Mouse (Mus musculus) liver, embryonic 15.5 days (tissue): Measurements from ENCODE around the gene Cnih3. TPM values are rescaled to one million over a fixed set of nuclear protein-coding genes. Genes with fewer than 3 reads are reported as not detected.

Experiments
- ATAC-seq: fragments of 200-750 bp; cut with Nextera tagmentation; 2 replicates; pipeline ENCODE4 v1.8.0; 2017; ENCODE audit warnings: moderate number of reproducible peaks, mild to moderate bottlenecking, moderate library complexity; ENCODE audit not compliant: insufficient read depth
- H3K27ac ChIP-seq: fragments of 300-500 bp; sonication (generic); replicated peaks from 2 replicates; pipeline ENCODE4 v1.5.1; 2015; ENCODE audit warnings: mild to moderate bottlenecking, inconsistent platforms
- H3K27me3 ChIP-seq: fragments of 300-500 bp; sonication (generic); 2 replicates; pipeline ENCODE4 v1.6.1; 2015; ENCODE audit warnings: mild to moderate bottlenecking, inconsistent platforms
- H3K36me3 ChIP-seq: fragments of 300-500 bp; sonication (generic); replicated peaks from 2 replicates; pipeline ENCODE4 v1.6.1; 2015; ENCODE audit warnings: moderate library complexity, mild to moderate bottlenecking, inconsistent platforms
- H3K4me1 ChIP-seq: fragments of 300-500 bp; sonication (generic); replicated peaks from 2 replicates; pipeline ENCODE4 v1.6.1; 2015; ENCODE audit warnings: inconsistent platforms
- H3K4me2 ChIP-seq: fragments of 300-500 bp; sonication (generic); 2 replicates; pipeline ENCODE4 v1.6.1; 2015; ENCODE audit warnings: moderate library complexity, mild to moderate bottlenecking, inconsistent platforms
- H3K4me3 ChIP-seq: fragments of 300-500 bp; sonication (generic); replicated peaks from 2 replicates; pipeline ENCODE4 v1.5.1; 2015; ENCODE audit warnings: mild to moderate bottlenecking, inconsistent platforms
- H3K9ac ChIP-seq: fragments of 300-500 bp; sonication (generic); 2 replicates; pipeline ENCODE4 v1.6.1; 2015; ENCODE audit warnings: moderate library complexity, mild to moderate bottlenecking, inconsistent platforms
- H3K9me3 ChIP-seq: fragments of 300-500 bp; sonication (generic); replicated peaks from 2 replicates; pipeline ENCODE4 v1.6.1; 2016; ENCODE audit warnings: inconsistent platforms
- WGBS: fragments of 180-500 bp; shearing (Covaris S2); methylation state at CpG from one replicate; pipeline ENCODE4 v1.1.7; 2015; ENCODE audit warnings: mixed read lengths; ENCODE audit not compliant: insufficient replicate concordance; 5-methylcytosine and 5-hydroxymethylcytosine counted together
- polyA plus RNA-seq: library from polyadenylated mRNA; unstranded; fragments of >200 nt; fragmentation: Nextera tagmentation; extraction: Ambion mirVana; gene quantifications from 2 replicates; pipeline ENCODE4 v1.2.1, GENCODE M21; 2015

The Cnih3 gene
- polyA plus RNA-seq, 1 experiment from 2014 or later = 0.03 TPM

GRCm38 (mm10) chr1:181448041-181448440 lies 95.6 kb downstream of the Cnih3 start:
- H3K36me3 ChIP-seq = no peaks in the 10 kb centered on the region
- 74% methylated on average over 7 of the region's 7 CpGs for WGBS
- no peaks in the 10 kb centered on the region for H3K4me1 ChIP-seq
- H3K4me2 ChIP-seq = no peak overlapping the region
- H3K27ac ChIP-seq = no peak overlapping the region
- H3K9ac ChIP-seq = no peak overlapping the region
- H3K4me3 ChIP-seq = no peak overlapping the region
- no peaks in the 10 kb centered on the region for H3K27me3 ChIP-seq
- ATAC-seq = no peak
- no peaks in the 10 kb centered on the region for H3K9me3 ChIP-seq

- Histone ChIP-seq H3K4me1 (no peaks in the 10 kb centered on the region), H3K4me2 (no peak overlapping the region), H3K27ac (no peak overlapping the region), H3K36me3 (no peaks in the 10 kb centered on the region), H3K9me3 (no peaks in the 10 kb centered on the region), H3K27me3 (no peaks in the 10 kb centered on the region), H3K4me3 (no peak overlapping the region), H3K9ac (no peak overlapping the region)
- 59% methylated on average over 6 of the region's 6 CpGs for WGBS
- ATAC-seq = no peak
Measured at GRCm38 (mm10) chr1:181453106-181453505, 100.7 kb downstream of the Cnih3 start.

GRCm38 (mm10) chr1:181456911-181457310 lies 104.5 kb downstream of the Cnih3 start:
- no peak overlapping the region for H3K27ac ChIP-seq
- WGBS = 36% methylated on average over 7 of the region's 7 CpGs

GRCm38 (mm10) chr1:181459431-181460105 lies 107.1 kb downstream of the Cnih3 start:
- no peaks in the 10 kb centered on the region for H3K9me3 ChIP-seq
- no peak overlapping the region for H3K9ac ChIP-seq
- H3K27me3 ChIP-seq = no peaks in the 10 kb centered on the region
- WGBS = 42% methylated on average over 7 of the region's 7 CpGs
- no peaks in the 10 kb centered on the region for H3K36me3 ChIP-seq
- H3K4me3 ChIP-seq = no peak overlapping the region
- no peak for ATAC-seq
- H3K4me1 ChIP-seq = no peaks in the 10 kb centered on the region
- H3K4me2 ChIP-seq = no peak overlapping the region
- no peak overlapping the region for H3K27ac ChIP-seq

More at GRCm38 (mm10) chr1:181456911-181457310, 104.5 kb downstream of the Cnih3 start:
- Histone ChIP-seq H3K9ac (no peak overlapping the region), H3K27me3 (no peaks in the 10 kb centered on the region), H3K36me3 (no peaks in the 10 kb centered on the region), H3K4me2 (no peak overlapping the region), H3K4me3 (no peak overlapping the region), H3K4me1 (no peaks in the 10 kb centered on the region), H3K9me3 (no peaks in the 10 kb centered on the region)
- ATAC-seq = no peak

GRCm38 (mm10) chr1:181460283-181460682 lies 107.9 kb downstream of the Cnih3 start:
- no peak overlapping the region for H3K9ac ChIP-seq
- H3K9me3 ChIP-seq = no peaks in the 10 kb centered on the region
- H3K27ac ChIP-seq = no peak overlapping the region
- ATAC-seq = no peak
- no peaks in the 10 kb centered on the region for H3K4me1 ChIP-seq
- H3K36me3 ChIP-seq = no peaks in the 10 kb centered on the region
- WGBS = 48% methylated on average over 2 of the region's 2 CpGs
- H3K4me2 ChIP-seq = no peak overlapping the region
- no peak overlapping the region for H3K4me3 ChIP-seq
- H3K27me3 ChIP-seq = no peaks in the 10 kb centered on the region

GRCm38 (mm10) chr1:181461484-181461883 lies 109.1 kb downstream of the Cnih3 start:
- Histone ChIP-seq H3K9me3 (no peaks in the 10 kb centered on the region), H3K27ac (no peak overlapping the region), H3K9ac (no peak overlapping the region), H3K4me2 (no peak overlapping the region), H3K36me3 (no peaks in the 10 kb centered on the region), H3K4me1 (0 out of 2 replicates have a peak, but pooled peaks cover under 1% of the 10 kb centered on the region), H3K27me3 (no peaks in the 10 kb centered on the region), H3K4me3 (no peak overlapping the region)
- WGBS = 62% methylated on average over 8 of the region's 8 CpGs
- no peak for ATAC-seq

- no peak overlapping the region for H3K4me3 ChIP-seq
- no peak for ATAC-seq
- H3K36me3 ChIP-seq = no peaks in the 10 kb centered on the region
- no peaks in the 10 kb centered on the region for H3K27me3 ChIP-seq
- H3K9ac ChIP-seq = no peak overlapping the region
- H3K4me2 ChIP-seq = no peak overlapping the region
- H3K4me1 ChIP-seq = peaks cover 8% of the 10 kb centered on the region
- 36% methylated on average over 8 of the region's 8 CpGs for WGBS
- H3K27ac ChIP-seq = no peak overlapping the region
- H3K9me3 ChIP-seq = no peaks in the 10 kb centered on the region
Measured at GRCm38 (mm10) chr1:181462051-181462905, 109.8 kb downstream of the Cnih3 start.

- peaks cover 10% of the 10 kb centered on the region for H3K4me1 ChIP-seq
- H3K4me3 ChIP-seq = no peak overlapping the region
- 68% methylated on average over 6 of the region's 6 CpGs for WGBS
- ATAC-seq = no peak
- no peaks in the 10 kb centered on the region for H3K9me3 ChIP-seq
- no peak overlapping the region for H3K4me2 ChIP-seq
- no peaks in the 10 kb centered on the region for H3K27me3 ChIP-seq
- H3K27ac ChIP-seq = no peak overlapping the region
- no peaks in the 10 kb centered on the region for H3K36me3 ChIP-seq
- H3K9ac ChIP-seq = no peak overlapping the region
Measured at GRCm38 (mm10) chr1:181462906-181463179, 110.4 kb downstream of the Cnih3 start.

- Histone ChIP-seq H3K4me3 (no peak overlapping the region), H3K9ac (no peak overlapping the region), H3K27ac (no peak overlapping the region), H3K36me3 (no peaks in the 10 kb centered on the region), H3K9me3 (no peaks in the 10 kb centered on the region), H3K27me3 (no peaks in the 10 kb centered on the region), H3K4me1 (peaks cover 10% of the 10 kb centered on the region), H3K4me2 (no peak overlapping the region)
- ATAC-seq = no peak
- WGBS = 29% methylated on average over 5 of the region's 5 CpGs
Measured at GRCm38 (mm10) chr1:181465027-181465426, 112.6 kb downstream of the Cnih3 start.

GRCm38 (mm10) chr1:181466040-181466439 lies 113.6 kb downstream of the Cnih3 start:
- 70% methylated on average over 6 of the region's 6 CpGs for WGBS
- no peak overlapping the region for H3K4me2 ChIP-seq

GRCm38 (mm10) chr1:181466601-181467320 lies 114.3 kb downstream of the Cnih3 start:
- no peak overlapping the region for H3K4me2 ChIP-seq
- H3K4me1 ChIP-seq = peaks cover 10% of the 10 kb centered on the region
- ATAC-seq = no peak
- H3K36me3 ChIP-seq = no peaks in the 10 kb centered on the region
- H3K27me3 ChIP-seq = no peaks in the 10 kb centered on the region
- no peak overlapping the region for H3K4me3 ChIP-seq
- no peaks in the 10 kb centered on the region for H3K9me3 ChIP-seq
- H3K9ac ChIP-seq = no peak overlapping the region
- WGBS = 42% methylated on average over 17 of the region's 17 CpGs
- no peak overlapping the region for H3K27ac ChIP-seq

More at GRCm38 (mm10) chr1:181466040-181466439, 113.6 kb downstream of the Cnih3 start:
- H3K4me3 ChIP-seq = no peak overlapping the region
- H3K9ac ChIP-seq = no peak overlapping the region
- no peak overlapping the region for H3K27ac ChIP-seq
- no peaks in the 10 kb centered on the region for H3K9me3 ChIP-seq
- ATAC-seq = no peak
- no peaks in the 10 kb centered on the region for H3K36me3 ChIP-seq
- H3K4me1 ChIP-seq = peaks cover 10% of the 10 kb centered on the region
- H3K27me3 ChIP-seq = no peaks in the 10 kb centered on the region
